Mouse (Mus musculus) limb, embryonic 11.5 days (tissue): ENCODE data around the gene Apol7e. TPM values are rescaled to one million over a fixed set of nuclear protein-coding genes. Genes with fewer than 3 reads are reported as not detected.

ENCODE experiments used
- polyA plus RNA-seq: library from polyadenylated mRNA; unstranded; fragments of >200 nt; fragmentation: Nextera tagmentation; extraction: Ambion mirVana; gene quantifications from 2 replicates; pipeline ENCODE4 v1.2.1, GENCODE M21; 2014

The Apol7e gene
- polyA plus RNA-seq, 1 experiment from 2014 or later: not detected

Other genes starting within 250 kb of the Apol7e start
- not detected in 2 replicates for gene Apol10a, start 221.8 kb upstream of the Apol7e start, polyA plus RNA-seq
- not detected in 2 replicates for gene Apol11a, start 190.6 kb upstream of the Apol7e start, polyA plus RNA-seq
- not detected in 2 replicates for gene Apol7c, start 165.5 kb upstream of the Apol7e start, polyA plus RNA-seq
- gene 1700025B11Rik, start 137.0 kb upstream of the Apol7e start, polyA plus RNA-seq: not detected in 2 replicates
- 0.08 TPM in 1 of 2 replicates, not detected in the other for gene Apol10b, start 102.7 kb upstream of the Apol7e start, polyA plus RNA-seq
- not detected in 2 replicates for gene Gm36245, start 99.6 kb upstream of the Apol7e start, polyA plus RNA-seq
- 0.16 TPM in 1 of 2 replicates, not detected in the other for gene Apol11b, start 55.6 kb upstream of the Apol7e start, polyA plus RNA-seq
- not detected in 2 replicates for gene Apol9b, start 30.2 kb downstream of the Apol7e start, polyA plus RNA-seq
- not detected in 2 replicates for gene Apol8, start 58.1 kb downstream of the Apol7e start, polyA plus RNA-seq
- 33.2 and 38.1 TPM in 2 replicates for gene Myh9, start 143.3 kb downstream of the Apol7e start, polyA plus RNA-seq
- gene Txn2, start 230.1 kb downstream of the Apol7e start, polyA plus RNA-seq: 263 and 266 TPM in 2 replicates